Mouse (Mus musculus): ENCODE data around the gene Glod4. TPM values are rescaled to one million over a fixed set of nuclear protein-coding genes. Genes with fewer than 3 reads are reported as not detected.
A peak's percentile ranks its signal among the peaks of the same experiment; 100 is the strongest.

The Glod4 gene
- polyA plus RNA-seq, 1 experiment: 1.6 TPM

DNA sequence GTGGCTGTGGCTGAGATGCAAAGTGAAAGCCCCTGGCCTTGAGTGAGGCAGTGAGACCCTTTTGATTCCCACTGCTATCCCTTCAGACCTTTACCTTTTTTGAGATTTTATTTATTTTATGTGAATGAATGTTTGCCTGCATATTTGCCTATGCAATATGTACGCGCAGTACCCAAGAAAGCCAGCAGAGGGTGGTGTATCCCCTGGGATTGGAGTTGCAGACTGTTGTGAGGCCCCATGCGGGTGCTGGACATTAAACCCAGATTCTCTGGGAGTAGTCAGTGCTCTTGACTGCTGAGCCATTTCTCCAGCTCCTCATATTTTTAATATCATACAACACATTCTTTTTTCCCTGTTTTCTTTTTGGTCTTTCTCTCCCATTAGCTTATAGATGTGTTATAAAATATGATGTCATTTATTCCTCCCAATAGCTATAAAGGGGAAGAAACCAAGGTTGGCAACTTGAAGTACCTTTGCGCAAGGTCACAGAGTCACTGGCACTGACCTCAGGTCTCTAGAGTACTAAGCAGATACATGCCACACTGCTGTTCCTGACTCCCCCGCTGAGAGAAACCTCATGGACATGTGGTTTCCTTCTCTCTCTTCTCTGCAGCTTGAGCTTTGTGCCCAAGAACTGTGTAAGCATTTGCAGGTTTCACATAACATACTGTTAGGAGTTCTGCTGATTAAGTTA is 157.5 kb downstream of the Glod4 start:
- Histone ChIP-seq H3K4me1 (ENCODE audit: control insufficient read depth, insufficient read depth, insufficient read length, low read length) (no peaks in the 10 kb centered on the region), H3K27ac (ENCODE audit: insufficient read depth, low read depth, low read length) (no peak overlapping the region), H3K36me3 (ENCODE audit: control insufficient read depth, insufficient read depth, low read length) (peaks cover 32% of the 10 kb centered on the region), H3K4me3 (ENCODE audit: low read depth, low read length) (no peak overlapping the region), H3K27me3 (ENCODE audit: control insufficient read depth, insufficient read depth, low read length) (no peaks in the 10 kb centered on the region)
- TF ChIP-seq POLR2A (IDR thresholded peaks at IDR 0.05; ENCODE audit: low read depth, low read length) (no peak), CTCF (IDR thresholded peaks at IDR 0.05; ENCODE audit: extremely low read depth, insufficient read length, insufficient replicate concordance, low read depth, low read length) (peak; percentile 79; the same call in 1 of the 2 replicates)
- 82% methylated on average over 5 of the region's 5 CpGs for WGBS

DNA sequence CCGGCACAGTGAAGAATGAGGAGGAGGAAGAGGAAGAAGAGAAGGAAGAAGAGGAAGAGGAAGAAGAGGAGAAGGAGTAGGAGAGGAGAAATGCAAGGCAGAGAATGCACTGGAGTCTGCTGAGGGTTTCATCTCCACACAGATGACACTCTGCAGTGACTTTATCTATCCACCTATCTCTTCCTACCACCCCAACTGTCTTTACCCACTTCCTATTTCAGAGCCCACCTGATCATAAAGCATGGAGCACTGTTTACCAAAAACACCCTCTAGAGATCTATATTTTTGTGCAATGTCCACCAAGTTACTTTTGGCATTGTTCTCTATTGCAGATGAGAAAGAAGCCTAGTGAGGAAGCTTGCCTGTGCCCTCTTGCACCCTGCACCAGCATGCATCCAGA is 158.6 kb downstream of the Glod4 start:
- TF ChIP-seq CTCF (IDR thresholded peaks at IDR 0.05; ENCODE audit: extremely low read depth, insufficient read length, insufficient replicate concordance, low read depth, low read length) (no peak), POLR2A (IDR thresholded peaks at IDR 0.05; ENCODE audit: low read depth, low read length) (no peak)
- Histone ChIP-seq H3K27me3 (ENCODE audit: control insufficient read depth, insufficient read depth, low read length) (no peaks in the 10 kb centered on the region), H3K4me3 (ENCODE audit: low read depth, low read length) (no peak overlapping the region), H3K27ac (ENCODE audit: insufficient read depth, low read depth, low read length) (no peak overlapping the region), H3K36me3 (ENCODE audit: control insufficient read depth, insufficient read depth, low read length) (peaks cover 38% of the 10 kb centered on the region), H3K4me1 (ENCODE audit: control insufficient read depth, insufficient read depth, insufficient read length, low read length) (no peaks in the 10 kb centered on the region)
- WGBS: 93% methylated on average over 1 of the region's 1 CpGs

DNA sequence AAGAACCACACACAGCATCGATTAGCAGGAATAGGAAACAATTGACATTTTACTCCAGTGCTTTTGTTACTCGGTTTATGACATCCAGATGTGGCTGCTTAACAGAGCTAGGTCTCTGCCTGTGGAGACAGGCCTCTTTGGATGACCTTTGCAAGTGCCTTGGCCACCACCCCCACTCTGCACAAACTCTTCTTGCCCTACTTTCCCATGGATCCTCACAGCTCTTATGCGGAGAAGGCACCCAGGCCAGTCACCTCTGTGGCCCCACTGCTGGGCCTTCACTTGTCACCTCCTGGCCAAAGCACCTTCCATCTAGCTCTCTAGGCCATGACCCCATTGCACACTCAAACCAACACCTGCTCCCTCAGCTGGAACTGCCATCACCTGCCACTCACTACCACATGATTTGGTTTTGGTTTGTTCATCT is 159.6 kb downstream of the Glod4 start:
- H3K36me3 ChIP-seq (ENCODE audit: control insufficient read depth, insufficient read depth, low read length): peaks cover 42% of the 10 kb centered on the region
- H3K4me3 ChIP-seq (ENCODE audit: low read depth, low read length): no peak overlapping the region
- H3K27me3 ChIP-seq (ENCODE audit: control insufficient read depth, insufficient read depth, low read length): no peaks in the 10 kb centered on the region
- WGBS: 76% methylated on average over 3 of the region's 3 CpGs
- TF ChIP-seq POLR2A (IDR thresholded peaks at IDR 0.05; ENCODE audit: low read depth, low read length): no peak
- no peak for TF ChIP-seq CTCF (IDR thresholded peaks at IDR 0.05; ENCODE audit: extremely low read depth, insufficient read length, insufficient replicate concordance, low read depth, low read length)
- no peaks in the 10 kb centered on the region for H3K4me1 ChIP-seq (ENCODE audit: control insufficient read depth, insufficient read depth, insufficient read length, low read length)
- no peak overlapping the region for H3K27ac ChIP-seq (ENCODE audit: insufficient read depth, low read depth, low read length)

DNA sequence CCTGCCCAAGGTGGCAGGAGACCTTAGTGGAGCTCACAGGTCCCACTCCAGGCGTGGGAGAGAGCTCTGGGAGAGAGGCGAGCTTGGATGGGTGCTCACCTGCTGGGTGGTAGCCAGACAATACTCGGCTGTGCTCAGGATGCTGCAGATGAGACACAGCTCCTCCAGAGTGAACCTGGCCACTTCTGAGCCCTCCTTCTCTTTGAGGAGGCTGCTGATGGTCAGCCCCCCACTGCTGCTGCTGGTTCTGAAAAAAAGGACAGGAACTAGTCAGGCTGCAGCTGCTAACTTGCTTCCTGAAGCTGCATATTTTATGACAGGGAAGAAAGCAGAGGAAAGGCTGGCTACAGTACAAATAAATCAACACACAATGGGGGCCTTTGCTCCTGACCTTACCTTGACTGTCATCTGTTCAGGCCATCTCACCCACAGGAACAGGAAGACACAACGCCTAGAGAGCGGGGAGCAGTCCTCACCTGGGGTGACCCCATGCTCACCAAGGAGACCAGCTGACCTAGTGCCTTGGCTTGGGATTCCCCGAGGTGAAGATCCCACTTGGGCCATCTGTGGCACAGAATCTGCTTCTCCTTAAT is 162.4 kb downstream of the Glod4 start:
- Histone ChIP-seq H3K36me3 (ENCODE audit: control insufficient read depth, insufficient read depth, low read length) (peaks cover 41% of the 10 kb centered on the region), H3K27me3 (ENCODE audit: control insufficient read depth, insufficient read depth, low read length) (no peaks in the 10 kb centered on the region), H3K4me1 (ENCODE audit: control insufficient read depth, insufficient read depth, insufficient read length, low read length) (no peaks in the 10 kb centered on the region), H3K4me3 (ENCODE audit: low read depth, low read length) (no peak overlapping the region), H3K27ac (ENCODE audit: insufficient read depth, low read depth, low read length) (no peak overlapping the region)
- TF ChIP-seq POLR2A (IDR thresholded peaks at IDR 0.05; ENCODE audit: low read depth, low read length) (no peak), CTCF (IDR thresholded peaks at IDR 0.05; ENCODE audit: extremely low read depth, insufficient read length, insufficient replicate concordance, low read depth, low read length) (no peak)
- WGBS: 67% methylated on average over 6 of the region's 6 CpGs

DNA sequence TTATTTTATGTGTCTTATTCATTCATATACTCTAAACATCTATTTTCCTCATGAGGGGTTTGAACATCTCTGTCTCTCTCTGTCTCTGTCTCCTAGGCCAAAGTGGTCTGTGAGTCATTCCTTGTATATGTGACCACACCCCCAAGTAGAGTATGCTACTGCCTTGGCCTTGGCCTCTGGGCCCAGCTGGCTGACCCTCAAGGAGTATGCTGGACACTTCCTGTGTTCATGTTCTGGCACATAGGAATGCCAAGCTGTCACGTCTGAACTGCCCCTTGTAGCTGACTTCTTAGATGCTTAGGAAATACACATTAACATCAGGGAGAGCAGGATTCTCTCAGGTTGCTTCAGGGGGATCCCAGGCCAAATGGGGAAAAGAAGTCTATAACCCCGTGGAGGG is 163.2 kb downstream of the Glod4 start:
- peaks cover 49% of the 10 kb centered on the region for H3K36me3 ChIP-seq (ENCODE audit: control insufficient read depth, insufficient read depth, low read length)

DNA sequence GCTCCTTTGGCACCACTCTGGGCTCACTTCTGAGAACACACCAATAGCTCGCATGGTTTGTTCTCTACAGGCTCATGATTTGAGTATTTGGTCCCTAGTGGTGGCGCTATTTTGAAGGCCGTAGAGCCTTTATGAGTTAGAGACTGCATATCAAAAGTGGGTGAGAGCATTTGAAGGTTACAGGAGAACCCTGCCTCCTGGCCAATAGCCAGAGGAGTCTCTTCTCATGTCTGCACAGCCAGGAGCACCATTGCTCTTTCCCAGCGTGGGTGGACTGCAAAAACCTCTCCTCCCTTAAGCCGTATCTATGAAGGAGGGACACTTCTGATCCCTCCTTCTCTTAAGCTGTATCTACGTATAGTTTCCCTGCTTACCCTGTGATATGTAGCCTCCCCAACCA is 166.2 kb downstream of the Glod4 start:
- no peak overlapping the region for H3K4me3 ChIP-seq (ENCODE audit: low read depth, low read length)
- 91% methylated on average over 6 of the region's 6 CpGs for WGBS
- no peak overlapping the region for H3K27ac ChIP-seq (ENCODE audit: insufficient read depth, low read depth, low read length)
- TF ChIP-seq POLR2A (IDR thresholded peaks at IDR 0.05; ENCODE audit: low read depth, low read length) (no peak), CTCF (IDR thresholded peaks at IDR 0.05; ENCODE audit: extremely low read depth, insufficient read length, insufficient replicate concordance, low read depth, low read length) (no peak)
- H3K4me1 ChIP-seq (ENCODE audit: control insufficient read depth, insufficient read depth, insufficient read length, low read length): no peaks in the 10 kb centered on the region
- peaks cover 50% of the 10 kb centered on the region for H3K36me3 ChIP-seq (ENCODE audit: control insufficient read depth, insufficient read depth, low read length)
- no peaks in the 10 kb centered on the region for H3K27me3 ChIP-seq (ENCODE audit: control insufficient read depth, insufficient read depth, low read length)

More for the DNA sequence above, 163.2 kb downstream of the Glod4 start:
- no peak for TF ChIP-seq CTCF (IDR thresholded peaks at IDR 0.05; ENCODE audit: extremely low read depth, insufficient read length, insufficient replicate concordance, low read depth, low read length)
- TF ChIP-seq POLR2A (IDR thresholded peaks at IDR 0.05; ENCODE audit: low read depth, low read length): no peak
- H3K27me3 ChIP-seq (ENCODE audit: control insufficient read depth, insufficient read depth, low read length): no peaks in the 10 kb centered on the region
- H3K4me1 ChIP-seq (ENCODE audit: control insufficient read depth, insufficient read depth, insufficient read length, low read length): no peaks in the 10 kb centered on the region
- WGBS: 71% methylated on average over 2 of the region's 2 CpGs
- H3K4me3 ChIP-seq (ENCODE audit: low read depth, low read length): no peak overlapping the region
- H3K27ac ChIP-seq (ENCODE audit: insufficient read depth, low read depth, low read length): no peak overlapping the region

DNA sequence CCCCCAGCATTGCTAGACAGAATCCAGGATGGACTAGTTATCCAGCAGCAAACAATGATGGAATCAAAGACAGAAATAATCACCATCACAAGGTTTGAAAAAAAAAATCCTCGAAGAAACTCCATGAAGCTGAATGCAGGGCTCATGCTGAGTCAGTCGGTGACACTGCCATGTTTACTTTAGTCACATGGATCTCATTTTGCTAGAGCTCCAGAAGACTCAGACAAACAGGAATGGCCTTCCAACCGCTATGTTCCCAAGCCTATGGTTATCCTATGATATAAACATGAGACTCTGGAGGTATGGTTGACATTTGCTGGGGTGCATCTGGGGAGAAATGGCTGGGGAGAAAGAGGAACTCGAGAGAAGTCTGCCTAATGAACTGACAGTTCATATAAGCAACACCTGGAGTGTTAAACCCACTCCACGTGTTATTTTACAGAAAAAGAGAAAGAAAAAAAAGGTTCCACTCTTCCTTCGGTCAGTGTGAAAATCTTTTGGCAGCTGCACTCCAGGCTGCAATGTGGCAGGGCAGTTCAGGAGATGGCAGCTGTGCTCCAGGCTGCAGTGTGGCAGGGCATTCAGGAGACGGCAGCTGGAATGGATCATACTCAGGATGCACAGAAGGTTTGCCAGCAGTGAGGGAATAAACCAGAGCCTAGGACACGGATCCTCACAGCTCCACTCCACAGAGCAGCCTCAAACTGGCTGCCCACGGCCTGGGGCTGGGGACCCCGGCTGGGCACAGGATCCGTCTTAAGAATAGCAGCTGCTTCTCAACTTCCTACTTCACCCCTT is 169.0 kb downstream of the Glod4 start:
- H3K27me3 ChIP-seq (ENCODE audit: control insufficient read depth, insufficient read depth, low read length): no peaks in the 10 kb centered on the region
- H3K4me3 ChIP-seq (ENCODE audit: low read depth, low read length): no peak overlapping the region
- no peaks in the 10 kb centered on the region for H3K4me1 ChIP-seq (ENCODE audit: control insufficient read depth, insufficient read depth, insufficient read length, low read length)
- TF ChIP-seq POLR2A (IDR thresholded peaks at IDR 0.05; ENCODE audit: low read depth, low read length) (no peak), CTCF (IDR thresholded peaks at IDR 0.05; ENCODE audit: extremely low read depth, insufficient read length, insufficient replicate concordance, low read depth, low read length) (no peak)
- H3K27ac ChIP-seq (ENCODE audit: insufficient read depth, low read depth, low read length): no peak overlapping the region
- 71% methylated on average over 11 of the region's 11 CpGs for WGBS
- peaks cover 34% of the 10 kb centered on the region for H3K36me3 ChIP-seq (ENCODE audit: control insufficient read depth, insufficient read depth, low read length)

Other genes with a start within 250 kb of the Glod4 start
- 0.18 and 0.39 TPM in 2 replicates for gene 1700016K19Rik, start 243.8 kb downstream of the Glod4 start, polyA plus RNA-seq (2012; rRNA removed)
- 21.3 and 21.5 TPM in 2 replicates for gene Rflnb, start 215.9 kb downstream of the Glod4 start, polyA plus RNA-seq (2012; rRNA removed)
- gene Vps53, start 64.1 kb downstream of the Glod4 start, polyA plus RNA-seq (2012; rRNA removed): 9.3 and 23.1 TPM in 2 replicates
- gene Fam57a, start 64.1 kb downstream of the Glod4 start, polyA plus RNA-seq (2012; rRNA removed): 8.9 and 13.6 TPM in 2 replicates
- not detected in 2 replicates for gene Dbil5, start 26.1 kb downstream of the Glod4 start, polyA plus RNA-seq (2012; rRNA removed)
- 2.6 and 3.7 TPM in 2 replicates for gene Gemin4, start 26.1 kb downstream of the Glod4 start, polyA plus RNA-seq (2012; rRNA removed)
- 2.5 and 3.1 TPM in 2 replicates for gene Mrm3, start within 50 bp of the Glod4 start, polyA plus RNA-seq (2012; rRNA removed)
- gene Nxn, start 155.4 kb upstream of the Glod4 start, polyA plus RNA-seq (2012; rRNA removed): 5.4 and 7.4 TPM in 2 replicates
- gene Timm22, start 163.2 kb upstream of the Glod4 start, polyA plus RNA-seq (2012; rRNA removed): 8.9 and 10.3 TPM in 2 replicates

Data from small intestine, adult 2 months (tissue).